Mouse (Mus musculus): ENCODE measurements around the gene Gm49510. TPM values are rescaled to one million over a fixed set of nuclear protein-coding genes. Genes with fewer than 3 reads are reported as not detected.

Gene Gm49510
- polyA plus RNA-seq, 1 experiment = 0.12 TPM

GRCm38 (mm10) chr15:78960088-78960487, 60.6 kb downstream of the Gm49510 start:
- H3K4me3 ChIP-seq (ENCODE audit: extremely low read depth, insufficient read depth, insufficient read length) = no peak overlapping the region
- no peak for DNase-seq (ENCODE audit: low read depth in 1 of 2, low spot score in 2 of 2)
- TF ChIP-seq CTCF (IDR thresholded peaks at IDR 0.05; ENCODE audit: extremely low read depth, insufficient read depth, insufficient read length, insufficient replicate concordance) = no peak
- no peak for TF ChIP-seq POLR2A (IDR thresholded peaks at IDR 0.05; ENCODE audit: low read depth, low read length)
- H3K4me1 ChIP-seq (ENCODE audit: control insufficient read depth, insufficient read depth, insufficient read length) = no peaks in the 10 kb centered on the region
- no peaks in the 10 kb centered on the region for H3K27me3 ChIP-seq (ENCODE audit: control insufficient read depth, insufficient read depth, low read length)
- H3K27ac ChIP-seq (ENCODE audit: insufficient read depth, low read length) = no peak overlapping the region
- H3K36me3 ChIP-seq (ENCODE audit: control insufficient read depth, insufficient read depth, low read length) = no peaks in the 10 kb centered on the region
- WGBS = 74% methylated on average over 4 of the region's 4 CpGs

- Histone ChIP-seq H3K4me1 (ENCODE audit: control insufficient read depth, insufficient read depth, insufficient read length) (no peaks in the 10 kb centered on the region), H3K27me3 (ENCODE audit: control insufficient read depth, insufficient read depth, low read length) (no peaks in the 10 kb centered on the region), H3K27ac (ENCODE audit: insufficient read depth, low read length) (no peak overlapping the region), H3K36me3 (ENCODE audit: control insufficient read depth, insufficient read depth, low read length) (no peaks in the 10 kb centered on the region), H3K4me3 (ENCODE audit: extremely low read depth, insufficient read depth, insufficient read length) (no peak overlapping the region)
- 37% methylated on average over 2 of the region's 2 CpGs for WGBS
- peak; percentile 47; the same call in 1 of the 2 replicates for TF ChIP-seq CTCF (IDR thresholded peaks at IDR 0.05; ENCODE audit: extremely low read depth, insufficient read depth, insufficient read length, insufficient replicate concordance)
- TF ChIP-seq POLR2A (IDR thresholded peaks at IDR 0.05; ENCODE audit: low read depth, low read length) = no peak
- DNase-seq (ENCODE audit: low read depth in 1 of 2, low spot score in 2 of 2) = no peak
These were observed 63.4 kb downstream of the Gm49510 start for GRCm38 (mm10) chr15:78962885-78963284.

Other genes starting within 250 kb of the Gm49510 start
- 0.20 and 0.29 TPM in 2 replicates for gene Elfn2, start 180.9 kb upstream of the Gm49510 start, polyA plus RNA-seq (2012; rRNA removed)
- gene Mfng, start 126.2 kb upstream of the Gm49510 start, polyA plus RNA-seq (2012; rRNA removed) = 66.0 and 78.6 TPM in 2 replicates
- 6.4 and 7.4 TPM in 2 replicates for gene Card10, start 96.6 kb upstream of the Gm49510 start, polyA plus RNA-seq (2012; rRNA removed)
- 29.6 and 31.3 TPM in 2 replicates for gene Cdc42ep1, start 57.0 kb upstream of the Gm49510 start, polyA plus RNA-seq (2012; rRNA removed)
- gene Lgals2, start 44.1 kb upstream of the Gm49510 start, polyA plus RNA-seq (2012; rRNA removed) = 0.32 and 0.73 TPM in 2 replicates
- 70.2 and 89.3 TPM in 2 replicates for gene Gga1, start 22.5 kb upstream of the Gm49510 start, polyA plus RNA-seq (2012; rRNA removed)
- 182 and 272 TPM in 2 replicates for gene Sh3bp1, start 101 bp downstream of the Gm49510 start, polyA plus RNA-seq (2012; rRNA removed)
- gene Pdxp, start 14.3 kb downstream of the Gm49510 start, polyA plus RNA-seq (2012; rRNA removed) = 13.1 and 23.5 TPM in 2 replicates
- 75.4 and 93.0 TPM in 2 replicates for gene Lgals1, start 27.1 kb downstream of the Gm49510 start, polyA plus RNA-seq (2012; rRNA removed)
- gene Nol12, start 35.3 kb downstream of the Gm49510 start, polyA plus RNA-seq (2012; rRNA removed) = 14.2 TPM in 2 replicates
- gene Triobp, start 48.1 kb downstream of the Gm49510 start, polyA plus RNA-seq (2012; rRNA removed) = 40.9 and 44.8 TPM in 2 replicates
- gene H1f0, start 128.8 kb downstream of the Gm49510 start, polyA plus RNA-seq (2012; rRNA removed) = 14.3 and 25.4 TPM in 2 replicates
- gene Galr3, start 142.2 kb downstream of the Gm49510 start, polyA plus RNA-seq (2012; rRNA removed) = 0.39 and 1.0 TPM in 2 replicates
- gene Ankrd54, start 163.2 kb downstream of the Gm49510 start, polyA plus RNA-seq (2012; rRNA removed) = 57.3 and 78.9 TPM in 2 replicates
- gene Eif3l, start 175.5 kb downstream of the Gm49510 start, polyA plus RNA-seq (2012; rRNA removed) = 85.7 and 97.2 TPM in 2 replicates
- 20.0 and 24.9 TPM in 2 replicates for gene Micall1, start 209.2 kb downstream of the Gm49510 start, polyA plus RNA-seq (2012; rRNA removed)
- gene Polr2f, start 241.3 kb downstream of the Gm49510 start, polyA plus RNA-seq (2012; rRNA removed) = 20.3 and 25.4 TPM in 2 replicates
- 0.53 and 0.83 TPM in 2 replicates for gene 1700088E04Rik, start 241.6 kb downstream of the Gm49510 start, polyA plus RNA-seq (2012; rRNA removed)

Measured in spleen, adult 2 months (tissue).